Mouse (Mus musculus) MEL (cell line): Measurements from ENCODE around the gene Gm10842. TPM values are rescaled to one million over a fixed set of nuclear protein-coding genes. Genes with fewer than 3 reads are reported as not detected.
A peak's percentile ranks its signal among the peaks of the same experiment; 100 is the strongest.
"Not testable (repeated sequence)": the region's sequence is repeated elsewhere in the genome, so short reads cannot be mapped to it uniquely, and the experiment has no call there.

ENCODE experiments used
- DNase-seq: peaks from one replicate; pipeline ENCODE4 v3.0.0; 2011; ENCODE audit warnings: low read depth, low spot score
- H3K27ac ChIP-seq: 2 replicates; pipeline ENCODE4 v1.5.1; 2012; ENCODE audit warnings: low read depth, mild to moderate bottlenecking, control low read depth, low read length, moderate library complexity; ENCODE audit not compliant: control insufficient read depth
- H3K27me3 ChIP-seq, 2 experiments: fragments of 150-350 bp in 1 of 2; sonication (generic) in 1 of 2; 2 replicates each; pipeline ENCODE4 v1.6.1; 2012; ENCODE audit warnings: low read length in 2 of 2, mild to moderate bottlenecking in 2 of 2, improper control_type of control experiment in 1 of 2, moderate library complexity in 1 of 2; ENCODE audit not compliant: insufficient read depth in 2 of 2, control insufficient read depth in 1 of 2
- H3K36me3 ChIP-seq, 2 experiments: 2 replicates each; pipeline ENCODE4 v1.6.1; 2012 to 2014; ENCODE audit warnings: low read length in 2 of 2, improper control_type of control experiment in 1 of 2, inconsistent platforms in 1 of 2, mild to moderate bottlenecking in 1 of 2; ENCODE audit not compliant: insufficient read depth in 2 of 2, control insufficient read depth in 1 of 2
- H3K4me1 ChIP-seq, 2 experiments: fragments of 150-350 bp in 1 of 2; sonication (generic) in 1 of 2; 2 replicates each; pipeline ENCODE4 v1.6.1; 2012; ENCODE audit warnings: low read length in 2 of 2, improper control_type of control experiment in 1 of 2, mild to moderate bottlenecking in 1 of 2; ENCODE audit not compliant: insufficient read depth in 2 of 2, control insufficient read depth in 1 of 2
- H3K4me3 ChIP-seq, 2 experiments: fragments of 150-350 bp in 1 of 2; sonication (generic) in 1 of 2; 2 replicates each; pipeline ENCODE4 v1.5.1; 2012; ENCODE audit warnings: low read depth in 2 of 2, low read length in 2 of 2, mild to moderate bottlenecking in 2 of 2, moderate library complexity in 2 of 2, control low read depth in 1 of 2, improper control_type of control experiment in 1 of 2; ENCODE audit not compliant: control insufficient read depth in 1 of 2, insufficient read depth in 1 of 2
- H3K79me2 ChIP-seq: 2 replicates; pipeline ENCODE4 v1.6.1; 2012; ENCODE audit warnings: mild to moderate bottlenecking, low read length, moderate library complexity; ENCODE audit not compliant: control insufficient read depth, poor library complexity, insufficient read depth
- H3K9ac ChIP-seq: 2 replicates; pipeline ENCODE4 v1.6.1; 2012; ENCODE audit warnings: low read depth, mild to moderate bottlenecking, control low read depth, low read length, moderate library complexity; ENCODE audit not compliant: control insufficient read depth, poor library complexity, severe bottlenecking
- H3K9me3 ChIP-seq: fragments of 150-350 bp; sonication (generic); replicated peaks from 2 replicates; pipeline ENCODE4 v1.6.1; 2012; ENCODE audit warnings: mild to moderate bottlenecking, low read length, improper control_type of control experiment, moderate library complexity; ENCODE audit not compliant: insufficient read depth
- CTCF ChIP-seq, 3 experiments: IDR thresholded peaks in 2 of 3; conservative IDR thresholded peaks in 1 of 3; 2 replicates each; pipeline ENCODE4 v1.5.1; 2011 to 2012; ENCODE audit warnings: low read length in 3 of 3, low read depth in 2 of 3, mild to moderate bottlenecking in 2 of 3, improper control_type of control experiment in 1 of 3, inconsistent platforms in 1 of 3, mixed read lengths in 1 of 3, moderate library complexity in 1 of 3; ENCODE audit not compliant: control insufficient read depth in 1 of 3, insufficient read depth in 1 of 3, poor library complexity in 1 of 3, severe bottlenecking in 1 of 3
- ELF1 ChIP-seq: IDR thresholded peaks from 2 replicates; pipeline ENCODE4 v1.6.1; 2014; ENCODE audit warnings: low read depth, mild to moderate bottlenecking, inconsistent platforms, low read length, improper control_type of control experiment, moderate library complexity
- ETS1 ChIP-seq: IDR thresholded peaks from 2 replicates; pipeline ENCODE4 v1.6.1; 2012; ENCODE audit warnings: low read depth, mild to moderate bottlenecking, inconsistent platforms, low read length, improper control_type of control experiment, moderate library complexity
- GABPA ChIP-seq: IDR thresholded peaks from 2 replicates; pipeline ENCODE4 v1.6.1; 2012; ENCODE audit warnings: low read depth, mild to moderate bottlenecking, inconsistent platforms, low read length, improper control_type of control experiment, moderate library complexity
- KAT2A ChIP-seq: conservative IDR thresholded peaks from 2 replicates; pipeline ENCODE4 v1.6.1; 2012; ENCODE audit warnings: low read depth, low read length, improper control_type of control experiment, inconsistent platforms
- MAFK ChIP-seq: IDR thresholded peaks from 2 replicates; pipeline ENCODE4 v1.6.1; 2011; ENCODE audit warnings: low read depth, mild to moderate bottlenecking, low read length, improper control_type of control experiment, borderline replicate concordance
- MEF2A ChIP-seq: IDR thresholded peaks from 2 replicates; pipeline ENCODE4 v1.6.1; 2014; ENCODE audit warnings: low read depth, mild to moderate bottlenecking, inconsistent platforms, low read length, improper control_type of control experiment; ENCODE audit not compliant: poor library complexity, insufficient replicate concordance, severe bottlenecking; ENCODE audit errors: extremely low read depth
- MYC ChIP-seq: IDR thresholded peaks from 2 replicates; pipeline ENCODE4 v1.6.1; 2011; ENCODE audit warnings: low read depth, mild to moderate bottlenecking, low read length, improper control_type of control experiment, moderate library complexity
- RAD21 ChIP-seq: IDR thresholded peaks from 2 replicates; pipeline ENCODE4 v1.6.1; 2011; ENCODE audit warnings: mild to moderate bottlenecking, low read depth, low read length, improper control_type of control experiment
- RCOR1 ChIP-seq: IDR thresholded peaks from 2 replicates; pipeline ENCODE4 v1.6.1; 2012; ENCODE audit warnings: low read depth, mild to moderate bottlenecking, inconsistent platforms, low read length, improper control_type of control experiment
- SIN3A ChIP-seq: IDR thresholded peaks from 2 replicates; pipeline ENCODE4 v1.6.1; 2012; ENCODE audit warnings: low read length, improper control_type of control experiment, inconsistent platforms
- SMC3 ChIP-seq: IDR thresholded peaks from 2 replicates; pipeline ENCODE4 v1.6.1; 2011; ENCODE audit warnings: low read depth, low read length, improper control_type of control experiment
- TAL1 ChIP-seq: IDR thresholded peaks from 2 replicates; pipeline ENCODE4 v1.6.1; 2012; ENCODE audit warnings: mild to moderate bottlenecking, inconsistent platforms, low read length, moderate library complexity, mixed read lengths
- TBP ChIP-seq: IDR thresholded peaks from 2 replicates; pipeline ENCODE4 v1.8.0; 2011; ENCODE audit warnings: low read depth, low read length, improper control_type of control experiment
- TCF12 ChIP-seq: IDR thresholded peaks from 2 replicates; pipeline ENCODE4 v1.6.1; 2014; ENCODE audit warnings: low read depth, mild to moderate bottlenecking, inconsistent platforms, low read length, improper control_type of control experiment, moderate library complexity
- USF2 ChIP-seq, 2 experiments: IDR thresholded peaks; 2 replicates each; pipeline ENCODE4 v1.6.1; 2011 to 2012; ENCODE audit warnings: improper control_type of control experiment in 2 of 2, low read length in 2 of 2, borderline replicate concordance in 1 of 2, inconsistent platforms in 1 of 2, low read depth in 1 of 2, mild to moderate bottlenecking in 1 of 2; ENCODE audit not compliant: insufficient read depth in 1 of 2
- ZC3H11A ChIP-seq: IDR thresholded peaks from 2 replicates; pipeline ENCODE4 v1.6.1; 2012; ENCODE audit warnings: low read depth, mild to moderate bottlenecking, inconsistent platforms, low read length, improper control_type of control experiment
- ZKSCAN1 ChIP-seq: IDR thresholded peaks from 2 replicates; pipeline ENCODE4 v1.6.1; 2012; ENCODE audit warnings: low read depth, mild to moderate bottlenecking, inconsistent platforms, low read length, improper control_type of control experiment, moderate library complexity
- polyA plus RNA-seq, 2 experiments: library from polyadenylated mRNA; stranded (reverse) in 1 of 2; unstranded in 1 of 2; fragments of >175 nt in 1 of 2; fragments of >200 nt in 1 of 2; gene quantifications; 2 replicates each; pipeline versions ENCODE4 v1.2.1 to v1.2.4; 2012; ENCODE audit warnings: low replicate concordance in 2 of 2, low read depth in 1 of 2; ENCODE audit not compliant: insufficient read length in 2 of 2, insufficient read depth in 1 of 2, missing spikeins in 1 of 2
- total RNA-seq: library from RNA; depleted of rRNA; stranded (reverse); fragments of 300-350 nt; gene quantifications from 2 replicates; pipeline ENCODE4 v1.2.3, GENCODE M21; 2012

Gm10842 gene
- total and polyA plus RNA-seq, 3 experiments, result not detected

DNA sequence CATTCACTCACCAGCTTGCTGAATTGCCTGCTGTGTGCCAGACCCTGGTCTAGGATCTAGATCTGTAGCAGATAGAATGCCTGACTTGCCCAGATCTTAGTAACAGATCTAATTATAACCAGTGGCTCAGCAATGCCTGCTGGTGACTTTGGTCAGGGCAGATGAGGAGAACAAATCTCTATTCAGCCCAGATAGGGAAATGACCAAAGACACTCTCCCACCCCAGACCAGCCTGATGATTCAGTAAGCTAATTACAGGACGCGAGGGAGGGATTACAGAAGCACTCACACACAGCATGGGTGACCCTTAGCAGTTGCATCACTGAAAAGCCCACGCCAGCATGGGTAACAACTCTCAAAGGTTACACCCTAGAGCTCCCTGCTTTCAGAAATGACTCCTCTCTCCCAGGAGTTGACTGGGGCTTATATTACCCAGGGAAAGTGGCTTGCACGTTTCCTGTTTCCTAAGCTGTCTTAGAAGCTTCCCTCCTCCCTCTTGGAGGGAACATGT lies 26.1 kb upstream of the Gm10842 start:
- Histone ChIP-seq H3K9ac (no peak overlapping the region), H3K4me3 (no peak overlapping the region), H3K79me2 (no peaks in the 10 kb centered on the region), H3K36me3 (no peaks in the 10 kb centered on the region), H3K27ac (no peak overlapping the region), H3K27me3 (peaks cover 4% of the 10 kb centered on the region in 2 experiments; a peak in 3 of 4 replicates), H3K4me1 (peaks cover 0 to 6% of the 10 kb centered on the region in 2 experiments; a peak in 2 of 4 replicates), H3K9me3 (no peaks in the 10 kb centered on the region)
- TF ChIP-seq MEF2A (no peak), TAL1 (no peak), SMC3 (no peak), ZKSCAN1 (no peak), MYC (no peak), ELF1 (no peak), GABPA (no peak), RCOR1 (no peak), ZC3H11A (no peak), SIN3A (no peak), USF2 (IDR thresholded peaks at IDR 0.05; ENCODE audit: borderline replicate concordance in 1 of 2, insufficient read depth in 1 of 2, low read depth in 1 of 2, low read length in 2 of 2) (no peak), MAFK (no peak), TBP (no peak), KAT2A (no peak), ETS1 (no peak), TCF12 (no peak)
- no peak for DNase-seq

DNA sequence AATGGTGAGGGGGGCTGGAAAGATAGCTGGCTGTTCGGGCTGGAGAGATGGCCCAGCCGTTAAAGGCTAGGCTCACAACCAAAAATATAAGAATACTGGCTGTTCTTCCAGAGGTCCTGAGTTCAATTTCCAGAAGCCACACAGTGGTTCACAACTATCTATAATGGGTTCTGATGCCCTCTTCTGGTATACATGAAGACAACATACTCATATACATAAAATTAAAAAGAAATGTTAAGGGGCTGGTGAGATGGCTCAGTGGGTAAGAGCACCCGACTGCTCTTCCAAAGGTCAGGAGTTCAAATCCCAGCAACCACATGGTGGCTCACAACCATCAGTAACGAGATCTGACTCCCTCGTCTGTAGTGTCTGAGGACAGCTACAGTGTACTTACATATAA lies 24.9 kb upstream of the Gm10842 start:
- H3K4me1 ChIP-seq, H3K79me2 ChIP-seq, H3K9me3 ChIP-seq, H3K27ac ChIP-seq, H3K9ac ChIP-seq, H3K27me3 ChIP-seq, H3K36me3 ChIP-seq, H3K4me3 ChIP-seq: not testable (repeated sequence)
- peak; percentile 40 for DNase-seq
- peak; percentile 44 for TF ChIP-seq SMC3
- peak; percentile 87 for TF ChIP-seq TBP
- peak; percentile 37 for TF ChIP-seq RAD21
- TF ChIP-seq CTCF (IDR thresholded peaks at IDR 0.05 in 2 of 3, conservative IDR thresholded peaks at IDR 0.05 in 1 of 3; ENCODE audit: control insufficient read depth in 1 of 3, insufficient read depth in 1 of 3, low read depth in 2 of 3, low read length in 3 of 3, poor library complexity in 1 of 3, severe bottlenecking in 1 of 3), result peak in 1 of 3 experiments; percentile 45; a peak in 2 of 6 replicates
